Mouse (Mus musculus): ENCODE data around the gene Cog6.

Cog6 gene

DNA sequence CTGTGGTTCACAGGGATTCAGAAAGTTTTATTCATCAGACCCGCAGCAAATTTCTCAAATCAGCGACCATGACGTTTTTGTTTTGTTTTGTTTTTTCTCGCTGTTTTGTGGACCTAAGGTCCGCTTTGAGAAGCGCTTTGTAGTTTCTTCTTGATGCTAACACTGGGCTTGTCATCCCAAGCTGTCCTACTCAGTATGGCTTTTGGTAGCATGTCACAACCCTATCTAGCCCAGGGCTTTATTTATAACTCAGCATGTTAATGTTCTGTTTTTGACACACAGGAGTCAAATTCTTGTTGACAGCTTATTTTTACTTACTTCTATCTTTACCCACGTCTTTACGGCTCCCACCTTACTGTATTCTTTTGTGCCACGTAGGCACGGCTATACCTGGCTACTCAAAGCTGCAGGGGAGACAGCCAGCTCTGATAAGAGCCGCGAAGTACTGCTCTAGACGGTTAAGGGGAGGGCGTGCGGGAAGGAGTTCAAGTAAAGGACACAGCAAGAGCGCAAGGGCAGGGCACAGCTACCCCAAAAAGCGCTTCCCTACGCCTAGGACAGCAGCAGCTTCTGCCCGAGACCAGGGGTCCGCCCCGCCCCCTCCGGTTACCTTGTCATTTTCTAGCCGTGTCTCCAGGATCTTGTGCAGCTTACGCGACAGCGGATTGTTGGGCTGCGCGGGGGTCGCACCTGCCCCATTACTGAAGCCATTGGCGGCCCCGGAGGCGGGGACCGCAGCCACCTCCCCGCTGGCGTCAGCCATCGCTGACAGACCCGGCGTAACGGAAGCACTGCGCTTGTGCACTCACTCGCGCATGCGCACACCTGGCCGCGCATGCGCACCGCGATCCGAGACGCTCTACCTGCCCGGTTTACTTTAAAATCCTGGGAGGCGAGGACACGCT is at the start of gene Cog6:
Cog6 (minus strand) TSS at position 802 of the 905 bp plus-strand sequence.
- peak; percentile 95 for DNase-seq (ENCODE audit: low read depth, low spot score)

DNA sequence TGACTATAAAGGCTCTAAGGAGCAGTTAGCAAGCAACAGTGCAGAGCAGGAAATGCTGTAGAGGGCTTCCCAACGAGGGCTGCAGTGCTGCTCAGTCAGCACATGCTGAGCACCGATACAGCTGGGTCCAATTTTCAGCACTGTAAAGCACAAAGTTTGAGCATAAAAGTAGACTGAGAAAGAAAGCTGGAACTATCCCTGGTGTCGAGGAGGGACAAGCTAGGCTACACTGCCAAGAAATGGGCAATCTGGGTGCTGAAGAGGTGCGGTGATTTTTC is 49.0 kb upstream of the Cog6 start:
- DNase-seq (ENCODE audit: low read depth, low spot score) = no peak

DNA sequence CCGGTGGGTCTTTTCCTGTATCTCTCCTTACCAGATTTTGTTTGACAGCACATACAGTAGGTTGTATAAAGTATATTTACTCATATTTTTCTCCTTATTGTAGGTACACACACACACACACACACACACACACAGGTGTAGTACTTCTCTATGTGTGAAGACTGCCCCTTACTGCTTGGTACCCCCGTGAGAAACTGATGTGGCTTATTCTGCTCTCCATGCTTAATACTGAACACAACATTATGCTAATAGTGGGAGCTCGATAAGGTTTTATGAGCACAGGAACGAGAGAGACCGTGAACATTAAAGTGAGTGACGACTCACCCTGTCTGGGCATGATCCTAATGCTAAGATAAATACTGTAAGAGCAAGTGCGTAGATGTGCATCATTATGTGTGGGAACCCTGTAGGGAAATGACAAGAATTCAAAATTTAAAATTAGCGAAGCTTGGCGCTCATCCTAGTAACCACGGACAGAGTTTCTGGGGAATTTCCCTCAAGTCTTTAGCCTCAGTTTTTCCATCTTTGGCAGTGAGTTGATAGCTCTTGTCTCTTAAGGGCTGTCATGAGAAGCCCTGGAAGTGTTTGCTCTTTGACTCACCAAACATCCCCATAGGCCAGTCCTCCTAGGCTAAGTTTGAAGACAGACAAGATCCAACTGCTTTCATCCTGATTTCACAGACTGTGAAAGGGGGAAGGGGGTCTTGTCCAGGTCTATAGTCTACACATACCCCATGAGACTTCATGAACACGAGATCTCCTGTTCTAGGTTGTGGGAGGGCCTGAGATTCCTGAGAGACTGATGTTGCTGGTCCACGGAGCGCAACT is 48.4 kb upstream of the Cog6 start:
- DNase-seq (ENCODE audit: low read depth, low spot score) = peak; percentile 30

DNA sequence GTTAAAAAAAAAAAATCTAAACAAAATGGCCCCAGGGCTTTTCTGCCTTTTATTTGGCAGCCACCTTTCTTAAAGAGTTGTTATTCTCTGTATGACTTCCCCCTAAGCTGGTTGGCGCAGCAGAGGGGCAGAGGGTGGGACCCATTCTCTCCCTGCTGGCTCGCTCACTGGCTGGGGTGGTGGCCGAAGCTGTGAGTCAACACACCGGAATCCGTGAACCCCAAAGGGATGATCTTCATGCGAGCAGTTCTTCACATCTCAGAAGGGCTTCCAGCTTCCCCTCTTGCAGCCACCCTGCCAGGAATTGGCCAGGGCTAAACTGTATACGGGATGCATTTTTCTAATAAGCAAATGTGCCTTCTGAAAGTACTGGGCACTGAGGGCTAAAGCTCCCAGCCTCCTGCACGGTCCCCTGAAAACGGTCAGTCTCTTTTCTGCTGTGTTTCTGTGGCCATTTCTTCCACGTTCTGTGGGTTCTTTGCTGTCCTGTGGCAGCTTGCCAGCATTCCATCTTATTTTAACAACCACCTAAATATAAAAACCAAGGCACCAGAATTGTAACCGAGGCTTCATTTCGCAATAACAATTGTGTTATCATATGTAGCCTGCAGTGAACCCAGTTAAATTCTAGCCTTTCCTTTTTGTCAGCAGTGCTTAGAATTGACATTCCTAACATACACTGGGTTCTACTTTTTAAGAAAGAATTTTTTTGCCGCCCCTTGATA is 46.5 kb upstream of the Cog6 start:
- peak; percentile 48 for DNase-seq (ENCODE audit: low read depth, low spot score)

DNA sequence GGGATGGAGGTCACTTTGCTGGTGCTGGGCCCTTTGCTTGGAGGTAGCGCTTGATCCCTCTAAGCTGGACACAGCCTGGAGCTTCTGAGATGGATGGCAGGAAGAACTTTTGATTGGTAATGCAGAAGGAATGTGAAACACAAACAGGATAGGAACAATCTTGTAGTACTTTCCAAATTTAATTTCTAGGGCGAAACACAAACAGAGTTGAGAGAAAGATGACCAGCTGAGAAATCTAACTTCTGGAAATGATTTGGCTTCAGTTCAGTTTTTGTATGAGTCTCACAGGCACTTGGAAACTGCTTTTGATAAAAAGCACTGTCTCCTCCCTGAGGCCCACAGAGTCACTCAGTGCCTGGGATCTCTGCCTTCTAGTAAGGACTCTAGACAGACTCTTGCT is 42.9 kb upstream of the Cog6 start:
- DNase-seq (ENCODE audit: low read depth, low spot score) = peak; percentile 76

DNA sequence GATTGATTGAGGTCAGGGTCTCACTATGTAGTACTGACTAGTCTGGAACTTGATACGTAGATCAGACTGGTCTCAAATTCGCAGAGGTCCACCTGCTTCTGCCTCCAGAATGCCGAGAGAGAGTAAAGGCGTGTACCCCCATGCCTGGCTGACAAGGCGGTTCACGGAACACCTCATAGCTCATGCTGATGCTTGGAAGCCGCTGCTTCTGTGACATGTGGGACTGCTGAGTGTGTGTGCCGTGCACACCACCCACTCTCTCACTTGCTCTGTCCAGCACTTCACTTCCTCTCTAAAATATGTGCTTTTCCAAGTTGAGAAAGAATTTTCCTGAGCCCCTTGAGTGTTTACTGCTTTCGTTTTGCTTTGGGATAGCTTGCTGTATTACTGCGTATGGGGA is 39.4 kb upstream of the Cog6 start:
- no peak for DNase-seq (ENCODE audit: low read depth, low spot score)

DNA sequence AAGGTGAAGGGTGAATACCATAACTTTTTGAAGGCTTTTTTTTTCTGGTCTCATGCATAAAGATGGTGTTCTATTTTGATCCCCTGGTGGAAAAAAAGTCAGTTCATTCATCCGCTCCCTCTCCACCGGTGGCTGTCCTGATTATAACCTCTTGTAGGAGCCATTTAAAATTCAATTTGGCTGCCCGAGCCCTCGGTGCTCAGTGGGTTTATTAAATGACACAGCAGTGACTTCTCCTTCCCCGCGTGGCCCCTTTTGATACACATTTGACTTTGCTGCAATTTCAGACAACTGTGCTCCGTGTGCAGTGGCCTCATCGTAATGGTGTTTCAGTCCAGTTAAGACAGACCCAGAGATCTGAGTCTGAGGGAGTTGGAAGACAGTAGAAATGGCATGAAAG is 35.3 kb upstream of the Cog6 start:
- DNase-seq (ENCODE audit: low read depth, low spot score) = no peak

DNA sequence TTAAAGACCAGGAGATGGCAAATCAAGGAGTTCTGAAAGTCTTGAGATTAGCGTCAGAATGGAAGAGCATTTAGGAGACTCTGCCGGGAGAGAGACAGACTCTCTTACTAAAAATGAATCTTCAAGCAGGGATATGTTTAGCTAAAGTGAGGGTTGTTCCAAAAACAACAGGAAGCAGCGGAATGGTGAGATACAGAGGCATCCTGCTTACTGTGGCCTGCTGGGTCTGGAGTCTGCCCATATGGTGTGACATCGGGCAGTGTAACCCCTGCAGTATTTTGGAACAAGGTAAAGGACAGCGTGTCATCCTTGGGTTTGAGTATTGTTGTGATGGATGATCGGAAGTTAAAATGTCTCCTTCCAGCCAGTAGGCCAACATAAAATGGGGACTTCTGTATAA is 29.3 kb upstream of the Cog6 start:
- no peak for DNase-seq (ENCODE audit: low read depth, low spot score)

DNA sequence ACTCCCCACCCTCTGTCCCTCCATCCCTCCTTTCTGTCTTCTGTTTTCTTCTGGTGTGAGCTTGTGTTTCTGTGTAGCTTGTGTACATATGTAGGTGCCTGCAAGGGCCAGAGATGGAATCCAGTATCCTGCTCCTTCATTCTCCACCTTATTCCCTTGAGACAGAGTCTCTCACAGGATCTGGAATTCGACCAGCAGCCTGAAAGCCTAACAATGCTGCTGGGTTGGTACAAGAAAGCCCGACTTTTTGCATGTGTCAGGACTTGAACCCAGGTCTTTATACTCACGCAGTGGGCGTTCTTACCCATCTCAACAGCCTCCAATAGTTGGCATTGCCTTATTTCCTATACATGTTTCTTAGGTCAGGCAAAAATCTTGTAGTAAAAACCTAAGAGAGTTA is 28.7 kb upstream of the Cog6 start:
- no peak for DNase-seq (ENCODE audit: low read depth, low spot score)

DNA sequence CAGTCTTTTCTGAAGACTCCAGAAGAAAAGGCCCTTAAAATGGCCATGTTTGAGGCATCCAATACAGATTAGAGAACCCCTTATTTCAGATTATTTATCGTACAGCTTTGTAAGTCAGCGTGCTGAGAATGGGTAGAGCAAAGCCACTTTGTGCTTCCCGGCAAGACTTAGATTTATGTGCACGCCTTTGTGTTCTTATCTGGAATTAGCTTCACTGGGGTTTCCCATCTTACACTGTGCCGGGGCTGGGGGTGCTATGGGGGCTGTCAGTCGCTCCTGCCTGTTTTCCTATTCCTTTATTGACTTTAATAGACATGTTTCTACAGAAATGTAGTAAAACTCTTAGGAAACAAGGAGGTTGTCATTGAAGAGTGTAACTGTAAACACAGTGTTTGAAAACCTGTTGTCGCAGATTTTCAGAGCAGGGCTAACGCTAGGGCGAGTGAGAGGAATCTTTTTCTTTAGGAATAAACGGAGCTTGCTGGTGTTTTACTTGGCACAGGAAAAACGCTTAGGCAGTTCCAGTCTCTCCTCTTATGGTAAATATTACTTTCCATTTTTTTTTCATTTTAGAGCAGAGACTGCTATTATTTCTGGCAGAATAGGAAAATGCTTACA is 27.8 kb upstream of the Cog6 start:
- no peak for DNase-seq (ENCODE audit: low read depth, low spot score)

DNA sequence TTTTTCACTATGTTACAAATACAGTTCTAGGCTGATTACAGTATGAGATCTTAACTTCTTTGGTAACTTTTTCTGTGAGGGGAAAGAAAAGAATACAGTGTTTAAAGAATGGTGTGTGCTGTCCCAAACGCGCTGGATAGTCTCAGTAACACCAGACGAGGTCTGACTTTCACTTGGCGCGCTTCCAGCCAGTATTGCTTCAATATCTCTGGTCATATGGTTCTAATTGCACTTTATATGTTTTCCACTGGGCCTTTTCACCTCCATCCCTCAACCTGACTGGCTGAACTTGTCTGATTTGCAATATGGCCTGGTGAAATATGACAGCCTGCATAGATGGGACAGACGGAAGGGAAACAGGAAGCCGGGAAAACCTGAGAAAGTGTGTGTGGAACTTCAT is 27.2 kb upstream of the Cog6 start:
- no peak for DNase-seq (ENCODE audit: low read depth, low spot score)

DNA sequence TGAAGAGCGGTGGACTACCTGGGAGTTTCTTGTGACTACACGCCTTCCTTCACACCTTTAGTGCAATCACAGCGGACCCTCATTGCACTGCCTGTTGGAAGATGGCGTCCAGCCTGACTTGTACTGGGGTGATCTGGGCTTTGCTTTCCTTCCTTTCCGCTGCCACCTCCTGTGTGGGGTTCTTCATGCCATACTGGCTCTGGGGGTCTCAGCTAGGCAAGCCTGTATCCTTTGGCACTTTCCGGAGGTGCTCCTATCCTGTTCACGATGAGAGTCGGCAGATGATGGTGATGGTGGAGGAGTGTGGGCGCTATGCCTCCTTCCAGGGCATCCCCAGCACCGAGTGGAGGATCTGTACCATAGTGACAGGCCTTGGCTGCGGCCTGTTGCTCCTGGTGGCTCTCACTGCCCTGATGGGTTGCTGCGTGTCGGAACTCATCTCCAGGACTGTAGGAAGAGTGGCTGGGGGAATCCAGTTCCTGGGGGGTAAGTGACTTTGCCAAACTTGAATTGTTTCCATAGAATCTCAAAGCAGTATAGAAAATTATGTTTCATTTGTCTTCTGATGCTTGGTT is 26.3 kb upstream of the Cog6 start:
- no peak for DNase-seq (ENCODE audit: low read depth, low spot score)

DNA sequence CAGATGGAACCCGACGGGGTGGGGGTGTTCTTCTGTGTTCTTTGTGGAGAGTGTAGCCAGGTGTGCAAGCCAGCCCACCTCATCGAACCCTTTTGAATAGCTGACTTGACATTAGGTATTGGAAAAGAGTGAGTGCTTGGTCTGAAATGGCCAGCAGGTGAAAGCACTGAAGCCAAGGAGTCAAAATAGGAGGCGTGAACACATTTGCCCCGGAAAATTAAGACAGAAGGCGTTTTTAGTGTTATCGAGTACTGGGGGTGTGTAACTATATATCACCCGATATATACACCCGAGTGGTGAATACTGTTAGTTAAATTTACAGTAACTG is 25.2 kb upstream of the Cog6 start:
- DNase-seq (ENCODE audit: low read depth, low spot score) = no peak

DNA sequence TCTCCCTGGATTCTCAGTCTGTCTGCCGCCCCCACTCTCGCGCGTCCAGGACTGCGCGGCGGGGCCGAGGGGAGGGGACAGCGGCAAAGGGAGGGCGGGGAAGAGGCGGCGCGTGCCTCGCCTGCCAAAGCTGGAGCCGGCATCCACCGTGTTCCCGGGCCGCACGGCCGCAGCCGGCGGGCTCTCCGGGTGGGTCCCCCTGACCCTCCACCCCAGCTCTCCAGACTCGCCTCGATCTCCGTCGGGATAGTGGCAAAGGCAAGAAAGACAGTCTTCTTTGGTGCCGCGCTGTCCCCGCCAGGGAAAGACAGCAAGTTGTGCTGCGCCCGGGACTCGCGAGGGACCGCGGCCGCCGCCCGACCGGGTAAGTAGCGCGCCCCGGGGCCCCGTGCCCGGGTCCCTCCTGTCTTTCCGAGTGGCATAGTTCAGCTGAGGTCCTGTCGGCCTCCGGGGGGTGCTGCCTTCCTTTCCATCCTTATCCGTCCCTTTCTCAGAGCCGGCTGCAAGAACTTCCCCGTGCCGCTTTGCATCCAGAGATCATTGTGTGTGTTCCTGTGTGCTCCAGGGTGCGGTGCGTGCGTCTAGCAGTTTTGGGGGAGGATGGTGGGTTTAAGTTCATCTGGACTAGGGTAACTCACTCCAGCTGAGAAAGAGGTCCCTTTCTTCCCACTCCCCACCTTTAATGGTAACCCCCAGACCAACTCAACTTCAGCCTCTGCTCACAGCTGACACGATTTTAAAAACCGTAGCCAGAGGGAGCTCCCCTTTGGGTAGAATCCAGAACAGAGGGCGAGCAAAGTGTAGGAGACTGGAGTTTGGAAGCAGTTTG is 24.6 kb upstream of the Cog6 start, which contains the start of gene Lhfp:
Lhfp (plus strand) TSS at position 118 of the 829 bp plus-strand sequence.
- DNase-seq (ENCODE audit: low read depth, low spot score) = no peak

DNA sequence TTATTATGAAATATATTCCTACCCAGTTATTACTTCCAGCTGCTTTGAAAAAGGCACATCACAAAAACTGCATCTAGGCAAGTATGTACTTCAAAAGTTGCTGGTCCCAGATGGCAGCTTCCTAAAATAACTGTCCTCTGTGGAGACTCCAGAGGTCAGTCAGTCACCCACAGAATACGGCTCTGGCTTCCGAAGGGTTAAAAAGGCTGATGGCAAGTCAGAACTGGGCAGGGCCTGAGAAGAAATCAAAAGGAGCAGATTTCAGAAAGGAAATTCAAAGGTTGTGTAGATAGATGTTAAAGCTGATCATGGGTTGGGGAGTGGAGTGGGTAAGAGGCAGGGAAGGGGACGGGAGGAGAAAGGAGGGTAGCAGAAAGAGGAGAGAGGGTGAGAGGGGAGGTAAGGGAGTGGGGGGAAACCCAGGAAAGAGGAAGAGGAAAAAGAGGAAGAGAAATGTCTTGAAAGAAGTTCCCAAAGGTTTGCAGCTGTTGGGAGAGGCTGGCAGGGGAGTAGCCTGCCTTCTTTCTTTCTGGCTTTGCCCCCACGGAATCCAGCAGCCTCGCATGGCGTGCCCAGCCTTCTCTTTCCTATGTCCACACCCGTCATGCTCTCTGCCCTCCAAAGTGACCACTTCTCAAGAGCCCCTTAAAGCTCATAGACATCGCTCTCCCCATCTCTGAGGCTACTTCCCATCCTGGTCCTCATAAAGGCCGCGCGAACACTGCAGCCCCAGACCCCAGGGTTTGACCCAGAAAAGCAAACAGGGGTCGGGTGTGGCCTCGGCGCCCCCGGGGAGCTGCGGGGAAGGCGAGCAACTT is 23.8 kb upstream of the Cog6 start:
- DNase-seq (ENCODE audit: low read depth, low spot score) = no peak

DNA sequence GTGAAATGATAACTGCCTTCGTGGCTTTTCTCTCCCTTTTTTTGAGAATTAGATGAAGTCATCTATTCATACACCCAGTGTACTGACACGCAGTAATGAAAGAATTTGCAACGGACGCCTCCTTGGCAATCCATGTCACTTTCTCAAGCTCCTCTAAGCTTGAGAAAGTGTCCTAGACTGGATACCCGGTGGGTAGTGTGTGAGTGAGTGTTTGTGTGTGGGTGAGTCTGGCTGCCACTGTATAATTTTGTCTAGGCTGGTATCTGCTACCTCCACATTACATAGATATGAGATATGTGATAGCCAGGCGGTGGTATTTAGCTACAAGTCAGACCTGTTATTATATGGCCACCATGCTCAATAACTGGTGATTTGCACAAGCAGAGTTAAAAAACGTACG is 22.7 kb upstream of the Cog6 start:
- DNase-seq (ENCODE audit: low read depth, low spot score) = no peak

DNA sequence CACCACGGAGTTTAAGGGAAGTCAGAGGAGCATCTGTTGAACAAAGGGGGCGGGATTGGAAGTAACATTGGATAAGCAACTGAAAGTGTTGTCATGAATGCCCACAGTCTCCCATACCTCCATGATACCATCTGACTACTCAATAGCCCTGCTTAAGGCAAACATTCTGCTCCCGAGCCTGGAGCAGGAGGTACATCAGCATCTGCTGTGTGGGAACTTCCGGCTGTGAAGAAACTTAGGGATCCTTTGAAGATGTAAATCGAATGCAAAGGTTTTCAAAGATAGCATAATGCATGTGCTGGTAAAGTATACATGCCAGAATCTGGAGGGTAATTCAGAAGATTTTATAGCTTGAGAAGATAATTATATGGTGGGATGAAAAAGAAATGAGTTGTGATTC is 21.9 kb upstream of the Cog6 start:
- no peak for DNase-seq (ENCODE audit: low read depth, low spot score)

DNA sequence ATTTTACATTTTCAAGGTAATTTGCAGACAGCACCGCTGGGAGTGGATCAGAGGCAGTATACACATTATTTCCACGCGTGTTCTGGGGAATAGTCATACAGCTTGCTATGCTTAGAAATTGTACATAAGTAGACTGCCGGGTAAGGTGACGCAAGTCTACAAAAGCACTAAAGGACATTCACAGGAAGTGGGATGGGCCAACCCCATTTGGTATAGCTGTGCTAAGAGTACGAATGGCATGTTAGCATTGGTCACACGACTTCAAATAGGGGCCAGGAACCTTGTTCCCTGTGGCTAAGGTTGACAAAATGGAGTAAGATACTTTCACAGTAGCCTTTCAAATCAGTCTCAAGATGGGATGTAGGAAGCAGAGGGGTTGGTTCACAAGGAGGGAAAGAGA is 19.9 kb upstream of the Cog6 start:
- no peak for DNase-seq (ENCODE audit: low read depth, low spot score)

DNA sequence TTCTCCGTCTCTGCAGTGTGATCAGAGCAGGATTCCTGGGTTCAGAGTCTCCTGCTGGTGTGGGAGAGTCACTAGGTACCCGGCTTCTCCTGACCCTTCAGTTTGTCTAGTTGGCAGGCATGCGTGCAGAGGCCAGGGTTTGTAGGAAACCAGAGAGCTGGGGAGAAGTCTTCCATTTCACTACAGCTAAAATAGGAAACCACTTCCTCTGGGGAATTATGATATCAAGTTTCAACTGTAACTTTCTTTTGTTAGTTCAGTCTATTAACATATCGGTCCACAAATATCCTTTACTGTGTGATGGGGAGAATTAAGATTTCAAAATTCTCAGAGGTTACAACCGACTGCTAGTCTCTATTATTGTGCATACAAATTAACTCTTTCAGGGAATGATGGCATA is 19.0 kb upstream of the Cog6 start:
- no peak for DNase-seq (ENCODE audit: low read depth, low spot score)

DNA sequence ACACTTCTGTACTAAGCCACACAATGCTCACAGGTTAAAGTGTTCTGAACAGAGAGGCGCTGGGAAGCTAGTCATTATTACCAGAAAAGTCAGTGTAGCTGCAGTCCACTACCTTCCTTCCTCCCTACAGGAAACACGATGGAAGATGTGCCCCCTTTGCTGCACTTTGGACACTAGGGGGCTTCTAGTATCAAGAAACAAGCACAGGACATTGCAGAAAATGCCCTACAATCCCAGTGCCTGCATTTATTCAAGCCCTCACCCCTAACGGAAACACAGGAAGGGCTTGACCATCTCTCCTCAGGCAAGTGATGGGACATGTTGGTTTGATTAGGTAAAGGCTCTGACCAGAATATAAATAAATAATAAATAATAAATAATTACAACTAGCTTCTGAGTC is 16.4 kb upstream of the Cog6 start:
- no peak for DNase-seq (ENCODE audit: low read depth, low spot score)

Measured in skeletal muscle tissue, adult 2 months (tissue).